Mouse (Mus musculus): Measurements from ENCODE around the gene Ivd. TPM values are rescaled to one million over a fixed set of nuclear protein-coding genes. Genes with fewer than 3 reads are reported as not detected.

Ivd gene
- total and polyA plus RNA-seq, 3 experiments, result 215 to 463 (median 356) TPM

- WGBS, result 75% methylated on average over 3 of the region's 3 CpGs
- Histone ChIP-seq H3K79me2 (replicated peaks; ENCODE audit: control insufficient read depth, insufficient read depth, low read length) (no peaks in the 10 kb centered on the region), H3K4me3 (no peak overlapping the region), H3K9ac (ENCODE audit: low read depth, low read length) (no peak overlapping the region), H3K36me3 (ENCODE audit: control insufficient read depth, insufficient read depth, low read length) (no peaks in the 10 kb centered on the region), H3K4me1 (ENCODE audit: control insufficient read depth, insufficient read depth, low read length) (no peaks in the 10 kb centered on the region), H3K27ac (no peak overlapping the region), H3K27me3 (ENCODE audit: control insufficient read depth, insufficient read depth, low read length) (no peaks in the 10 kb centered on the region)
- intact Hi-C loops (cut with DNase I), result no loop called here
- no peak for TF ChIP-seq CTCF (IDR thresholded peaks at IDR 0.05)
- TF ChIP-seq POLR2A (IDR thresholded peaks at IDR 0.05; ENCODE audit: insufficient read depth, low read depth, low read length), result no peak
- no peak for TF ChIP-seq EP300 (IDR thresholded peaks at IDR 0.05; ENCODE audit: insufficient read depth, low read depth, low read length)
- DNase-seq, result no peak
These were observed 17.3 kb upstream of the Ivd start for GRCm38 (mm10) chr2:118844427-118844826.

GRCm38 (mm10) chr2:118846246-118846645, 15.5 kb upstream of the Ivd start:
- Histone ChIP-seq H3K36me3 (ENCODE audit: control insufficient read depth, insufficient read depth, low read length) (no peaks in the 10 kb centered on the region), H3K79me2 (replicated peaks; ENCODE audit: control insufficient read depth, insufficient read depth, low read length) (no peaks in the 10 kb centered on the region), H3K4me3 (no peak overlapping the region), H3K9ac (ENCODE audit: low read depth, low read length) (no peak overlapping the region), H3K27ac (no peak overlapping the region), H3K4me1 (ENCODE audit: control insufficient read depth, insufficient read depth, low read length) (no peaks in the 10 kb centered on the region), H3K27me3 (ENCODE audit: control insufficient read depth, insufficient read depth, low read length) (no peaks in the 10 kb centered on the region)
- TF ChIP-seq EP300 (IDR thresholded peaks at IDR 0.05; ENCODE audit: insufficient read depth, low read depth, low read length) (no peak), POLR2A (IDR thresholded peaks at IDR 0.05; ENCODE audit: insufficient read depth, low read depth, low read length) (no peak), CTCF (IDR thresholded peaks at IDR 0.05) (no peak)
- intact Hi-C loops (cut with DNase I), result no loop called here
- no peak for DNase-seq
- WGBS, result 48% methylated on average over 7 of the region's 7 CpGs

- H3K27ac ChIP-seq, result no peak overlapping the region
- H3K27me3 ChIP-seq (ENCODE audit: control insufficient read depth, insufficient read depth, low read length), result no peaks in the 10 kb centered on the region
- H3K4me1 ChIP-seq (ENCODE audit: control insufficient read depth, insufficient read depth, low read length), result no peaks in the 10 kb centered on the region
- H3K4me3 ChIP-seq, result no peak overlapping the region
- no peaks in the 10 kb centered on the region for H3K36me3 ChIP-seq (ENCODE audit: control insufficient read depth, insufficient read depth, low read length)
- no peak for DNase-seq
- no peaks in the 10 kb centered on the region for H3K79me2 ChIP-seq (replicated peaks; ENCODE audit: control insufficient read depth, insufficient read depth, low read length)
- 57% methylated on average over 3 of the region's 3 CpGs for WGBS
- intact Hi-C loops (cut with DNase I), result no loop called here
- TF ChIP-seq EP300 (IDR thresholded peaks at IDR 0.05; ENCODE audit: insufficient read depth, low read depth, low read length) (no peak), CTCF (IDR thresholded peaks at IDR 0.05) (no peak), POLR2A (IDR thresholded peaks at IDR 0.05; ENCODE audit: insufficient read depth, low read depth, low read length) (no peak)
- no peak overlapping the region for H3K9ac ChIP-seq (ENCODE audit: low read depth, low read length)
These were observed 10.0 kb upstream of the Ivd start for GRCm38 (mm10) chr2:118851756-118852155.

GRCm38 (mm10) chr2:118862340-118862675, 554 bp downstream of the Ivd start:
- Histone ChIP-seq H3K27ac (peak overlapping the region; percentile 85), H3K4me1 (ENCODE audit: control insufficient read depth, insufficient read depth, low read length) (no peaks in the 10 kb centered on the region), H3K9ac (ENCODE audit: low read depth, low read length) (peak overlapping the region; percentile 85), H3K4me3 (peak overlapping the region; percentile 73), H3K79me2 (replicated peaks; ENCODE audit: control insufficient read depth, insufficient read depth, low read length) (no peaks in the 10 kb centered on the region), H3K27me3 (ENCODE audit: control insufficient read depth, insufficient read depth, low read length) (no peaks in the 10 kb centered on the region), H3K36me3 (ENCODE audit: control insufficient read depth, insufficient read depth, low read length) (peaks cover 6% of the 10 kb centered on the region; the same call in 1 of the 2 replicates)
- DNase-seq, result no peak
- WGBS, result 56% methylated on average over 3 of the region's 3 CpGs
- TF ChIP-seq CTCF (IDR thresholded peaks at IDR 0.05) (no peak), POLR2A (IDR thresholded peaks at IDR 0.05; ENCODE audit: insufficient read depth, low read depth, low read length) (no peak), EP300 (IDR thresholded peaks at IDR 0.05; ENCODE audit: insufficient read depth, low read depth, low read length) (no peak)
- intact Hi-C loops (cut with DNase I), result loop anchor here (5.0 kb wide), 3 partner anchors 50 to 115 kb away; partner anchors contain the start of genes Ccdc9b, Inafm2 and Knstrn

- 68% methylated on average over 3 of the region's 3 CpGs for WGBS
- peaks cover 3% of the 10 kb centered on the region; the same call in 1 of the 2 replicates for H3K4me1 ChIP-seq (ENCODE audit: control insufficient read depth, insufficient read depth, low read length)
- intact Hi-C loops (cut with DNase I), result no loop called here
- no peaks in the 10 kb centered on the region for H3K27me3 ChIP-seq (ENCODE audit: control insufficient read depth, insufficient read depth, low read length)
- no peak overlapping the region for H3K27ac ChIP-seq
- H3K9ac ChIP-seq (ENCODE audit: low read depth, low read length), result no peak overlapping the region
- no peak overlapping the region for H3K4me3 ChIP-seq
- H3K79me2 ChIP-seq (replicated peaks; ENCODE audit: control insufficient read depth, insufficient read depth, low read length), result no peaks in the 10 kb centered on the region
- no peak for DNase-seq
- H3K36me3 ChIP-seq (ENCODE audit: control insufficient read depth, insufficient read depth, low read length), result no peaks in the 10 kb centered on the region
- TF ChIP-seq POLR2A (IDR thresholded peaks at IDR 0.05; ENCODE audit: insufficient read depth, low read depth, low read length) (no peak), CTCF (IDR thresholded peaks at IDR 0.05) (no peak), EP300 (IDR thresholded peaks at IDR 0.05; ENCODE audit: insufficient read depth, low read depth, low read length) (no peak)
These were observed 8.8 kb downstream of the Ivd start for GRCm38 (mm10) chr2:118870601-118871000.

- Histone ChIP-seq H3K9ac (ENCODE audit: low read depth, low read length) (no peak overlapping the region), H3K27me3 (ENCODE audit: control insufficient read depth, insufficient read depth, low read length) (no peaks in the 10 kb centered on the region), H3K36me3 (ENCODE audit: control insufficient read depth, insufficient read depth, low read length) (no peaks in the 10 kb centered on the region), H3K79me2 (replicated peaks; ENCODE audit: control insufficient read depth, insufficient read depth, low read length) (no peaks in the 10 kb centered on the region), H3K4me3 (no peak overlapping the region), H3K4me1 (ENCODE audit: control insufficient read depth, insufficient read depth, low read length) (peaks cover 3% of the 10 kb centered on the region; the same call in 1 of the 2 replicates), H3K27ac (no peak overlapping the region)
- DNase-seq, result no peak
- intact Hi-C loops (cut with DNase I), result no loop called here
- no peak for TF ChIP-seq EP300 (IDR thresholded peaks at IDR 0.05; ENCODE audit: insufficient read depth, low read depth, low read length)
- TF ChIP-seq POLR2A (IDR thresholded peaks at IDR 0.05; ENCODE audit: insufficient read depth, low read depth, low read length), result no peak
- 8% methylated on average over 1 of the region's 1 CpGs for WGBS
These were observed 9.3 kb downstream of the Ivd start for GRCm38 (mm10) chr2:118871032-118871431.

Data from heart, adult 2 months (tissue).